Mouse (Mus musculus) midbrain, embryonic 16.5 days (tissue): ENCODE measurements around the gene Moxd1. TPM values are rescaled to one million over a fixed set of nuclear protein-coding genes. Genes with fewer than 3 reads are reported as not detected.

Source experiments
- ATAC-seq: fragments of 200-750 bp; cut with Nextera tagmentation; 2 replicates; pipeline ENCODE4 v1.8.0; 2017; ENCODE audit warnings: moderate TSS enrichment
- H3K27ac ChIP-seq: fragments of 300-500 bp; sonication (generic); 2 replicates; pipeline ENCODE4 v1.5.1; 2014; ENCODE audit warnings: mild to moderate bottlenecking, low read length, mixed read lengths
- H3K27me3 ChIP-seq: fragments of 300-500 bp; sonication (generic); 2 replicates; pipeline ENCODE4 v1.6.1; 2014; ENCODE audit warnings: low read depth, low read length, mixed read lengths; ENCODE audit not compliant: control insufficient read depth, insufficient read depth
- H3K36me3 ChIP-seq: fragments of 300-500 bp; sonication (generic); 2 replicates; pipeline ENCODE4 v1.6.1; 2014; ENCODE audit warnings: mild to moderate bottlenecking, low read length, moderate library complexity, mixed read lengths; ENCODE audit not compliant: control insufficient read depth, insufficient read depth
- H3K4me1 ChIP-seq: fragments of 300-500 bp; sonication (generic); 2 replicates; pipeline ENCODE4 v1.6.1; 2014; ENCODE audit warnings: mild to moderate bottlenecking, low read length, mixed read lengths; ENCODE audit not compliant: control insufficient read depth, insufficient read depth
- H3K4me2 ChIP-seq: fragments of 300-500 bp; sonication (generic); 2 replicates; pipeline ENCODE4 v1.6.1; 2014; ENCODE audit warnings: mild to moderate bottlenecking, low read length, mixed read lengths
- H3K4me3 ChIP-seq: fragments of 300-500 bp; sonication (generic); 2 replicates; pipeline ENCODE4 v1.5.1; 2014; ENCODE audit warnings: low read depth, mild to moderate bottlenecking, low read length, moderate library complexity, mixed read lengths
- H3K9ac ChIP-seq: fragments of 300-500 bp; sonication (generic); 2 replicates; pipeline ENCODE4 v1.6.1; 2014; ENCODE audit warnings: low read depth, low read length, mixed read lengths
- H3K9me3 ChIP-seq: fragments of 300-500 bp; sonication (generic); replicated peaks from 2 replicates; pipeline ENCODE4 v1.6.1; 2014; ENCODE audit warnings: mild to moderate bottlenecking, low read length, mixed read lengths; ENCODE audit not compliant: control insufficient read depth, poor library complexity, severe bottlenecking
- WGBS: fragments of 180-500 bp; shearing (Covaris S2); extraction: QIAGEN DNeasy Blood & Tissue Kit; methylation state at CpG from one replicate; pipeline ENCODE4 v1.1.7; 2014; 5-methylcytosine and 5-hydroxymethylcytosine counted together
- polyA plus RNA-seq: library from polyadenylated mRNA; unstranded; fragments of >200 nt; fragmentation: Nextera tagmentation; extraction: Ambion mirVana; gene quantifications from 2 replicates; pipeline ENCODE4 v1.2.1, GENCODE M21; 2015

Moxd1 gene
- 2.7 and 2.8 TPM in 2 replicates for polyA plus RNA-seq

DNA sequence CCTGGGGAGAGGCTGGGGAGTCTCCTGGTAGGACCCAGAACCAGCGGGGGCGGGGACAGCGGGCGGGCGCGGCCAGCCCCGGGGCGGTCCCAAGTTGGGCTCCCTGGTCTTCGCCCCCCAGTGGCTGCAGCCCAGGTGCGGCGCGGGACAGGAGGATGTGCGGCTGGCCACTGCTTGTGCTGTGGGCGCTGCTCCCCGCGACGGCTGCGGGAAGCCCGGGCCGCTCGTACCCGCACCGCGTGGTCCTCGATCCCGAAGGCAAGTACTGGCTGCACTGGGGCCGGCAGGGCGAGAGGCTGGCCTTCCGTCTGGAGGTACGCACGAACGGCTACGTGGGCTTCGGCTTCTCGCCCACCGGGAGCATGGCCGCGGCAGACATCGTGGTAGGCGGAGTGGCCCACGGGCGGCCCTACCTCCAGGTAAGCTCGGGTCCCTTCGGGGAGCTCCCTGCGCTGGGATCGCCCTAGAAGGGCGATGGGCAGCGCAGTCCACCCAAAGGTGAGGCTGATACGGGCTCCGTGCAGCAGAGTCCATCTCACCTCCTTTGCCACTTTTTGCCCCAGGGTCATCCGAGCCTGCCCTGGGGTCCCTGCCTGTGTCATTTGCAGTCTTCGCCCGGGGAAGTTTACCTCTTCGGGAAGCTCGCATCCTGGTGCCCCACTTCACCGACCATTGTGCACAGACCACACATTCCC, at the start of gene Moxd1:
Gene Moxd1 (plus strand): TSS at position 69 of the 695 bp plus-strand sequence.
- Histone ChIP-seq H3K4me3 (peak within 1 kb of the TSS; percentile 50), H3K36me3 (no peaks in the 10 kb centered on the region), H3K27ac (no peak within 1 kb of the TSS), H3K9me3 (no peaks in the 10 kb centered on the region), H3K4me2 (peak within 1 kb of the TSS; percentile 96), H3K27me3 (peaks cover 17% of the 10 kb centered on the region), H3K4me1 (peaks cover 10% of the 10 kb centered on the region), H3K9ac (peak within 1 kb of the TSS; percentile 66)
- WGBS = under 1% methylated on average over 49 of the region's 56 CpGs
- ATAC-seq = peak; percentile 81

DNA sequence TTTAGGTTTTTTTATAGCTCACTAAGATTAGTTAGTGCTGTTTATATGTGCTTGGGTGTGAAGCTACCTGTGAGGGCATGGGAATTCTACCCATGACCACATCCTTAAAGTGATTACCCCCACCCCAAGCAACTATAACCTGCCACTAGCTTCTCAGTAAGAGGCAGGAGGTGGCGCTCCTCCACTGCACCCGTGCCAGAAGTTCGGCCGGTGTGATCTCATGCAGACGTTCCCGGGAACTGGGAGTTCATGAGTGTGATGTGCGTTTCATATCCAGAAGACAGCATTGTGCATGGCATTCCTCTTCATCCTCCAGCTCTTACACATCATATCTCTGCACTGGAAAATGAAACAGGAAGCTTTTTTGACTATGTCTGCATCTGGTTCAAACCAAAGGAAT, 32.9 kb upstream of the Moxd1 start:
- peak; percentile 61; the same call in 1 of the 2 replicates for ATAC-seq
- Histone ChIP-seq H3K9me3 (no peaks in the 10 kb centered on the region), H3K9ac (no peak overlapping the region), H3K4me3 (no peak overlapping the region), H3K27me3 (no peaks in the 10 kb centered on the region), H3K27ac (no peak overlapping the region), H3K4me1 (no peaks in the 10 kb centered on the region), H3K36me3 (peaks cover 8% of the 10 kb centered on the region; the same call in 1 of the 2 replicates), H3K4me2 (no peak overlapping the region)
- 65% methylated on average over 7 of the region's 7 CpGs for WGBS

DNA sequence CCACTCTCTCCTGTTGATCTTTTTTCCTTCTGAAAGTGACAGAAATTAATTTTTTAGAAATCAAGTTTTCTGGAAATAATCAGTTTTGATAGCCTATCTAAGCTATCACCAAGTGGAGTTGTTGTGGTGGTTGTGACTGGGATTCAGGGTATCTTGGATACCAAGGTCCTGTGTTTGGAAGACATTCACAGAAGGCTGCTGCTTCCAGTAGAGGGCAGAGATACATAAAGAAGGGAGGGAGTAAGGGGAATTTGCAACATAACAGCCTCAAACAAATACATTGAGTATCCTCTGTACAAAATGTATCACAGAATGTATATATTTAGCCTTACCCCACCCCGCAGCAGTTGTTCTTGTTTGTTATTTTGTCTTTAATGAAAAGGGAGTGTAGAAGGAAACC, 31.3 kb upstream of the Moxd1 start:
- H3K4me1 ChIP-seq = no peaks in the 10 kb centered on the region
- ATAC-seq = peak; percentile 76
- no peaks in the 10 kb centered on the region for H3K9me3 ChIP-seq
- no peak overlapping the region for H3K4me3 ChIP-seq
- no peak overlapping the region for H3K27ac ChIP-seq
- no peaks in the 10 kb centered on the region for H3K27me3 ChIP-seq
- H3K36me3 ChIP-seq = no peaks in the 10 kb centered on the region
- no peak overlapping the region for H3K9ac ChIP-seq
- no peak overlapping the region for H3K4me2 ChIP-seq
- WGBS = 56% methylated on average over 1 of the region's 1 CpGs

DNA sequence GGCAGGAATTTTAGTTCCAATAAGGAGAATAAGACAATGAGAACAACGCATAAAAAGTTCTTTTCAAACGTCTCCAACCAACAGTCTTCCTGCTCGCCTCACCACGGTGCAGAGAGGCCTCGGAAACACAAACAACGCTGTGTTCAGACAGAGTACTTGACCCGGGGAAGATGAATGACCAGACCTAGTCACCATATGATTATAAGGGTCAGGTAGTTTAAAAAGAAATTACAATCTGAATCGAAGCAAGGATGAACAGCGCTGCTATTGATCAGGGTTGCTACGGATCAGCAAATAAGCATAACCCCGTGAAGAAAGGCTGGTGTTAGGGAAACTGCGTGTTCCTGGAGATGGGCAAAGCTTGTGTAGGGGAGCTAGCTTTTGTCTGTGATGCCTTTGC, 24.0 kb upstream of the Moxd1 start:
- no peak for ATAC-seq
- Histone ChIP-seq H3K36me3 (no peaks in the 10 kb centered on the region), H3K4me2 (no peak overlapping the region), H3K9me3 (no peaks in the 10 kb centered on the region), H3K4me1 (no peaks in the 10 kb centered on the region), H3K9ac (no peak overlapping the region), H3K27ac (no peak overlapping the region), H3K27me3 (no peaks in the 10 kb centered on the region), H3K4me3 (no peak overlapping the region)
- WGBS = 35% methylated on average over 12 of the region's 12 CpGs

DNA sequence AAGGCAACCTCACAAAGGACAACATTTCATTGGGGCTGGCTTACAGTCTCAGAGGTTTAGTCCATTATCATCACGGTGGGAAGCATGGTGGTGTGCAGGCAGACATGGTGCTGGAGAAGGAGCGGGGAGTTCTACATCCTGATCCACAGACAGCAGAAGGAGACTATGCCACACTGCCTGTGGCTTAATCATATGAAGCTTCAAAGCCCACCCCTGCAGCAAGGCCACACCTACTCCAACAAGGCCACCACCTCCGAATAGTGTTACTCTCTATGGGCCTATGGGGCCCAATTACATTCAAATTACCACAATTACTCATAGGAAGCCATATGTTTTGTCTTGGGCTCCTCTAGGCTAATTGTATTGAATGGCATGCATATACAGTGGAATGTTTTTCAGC, 23.2 kb upstream of the Moxd1 start:
- no peak for ATAC-seq
- Histone ChIP-seq H3K9me3 (no peaks in the 10 kb centered on the region), H3K36me3 (no peaks in the 10 kb centered on the region), H3K27me3 (no peaks in the 10 kb centered on the region), H3K4me3 (no peak overlapping the region), H3K4me2 (no peak overlapping the region), H3K9ac (no peak overlapping the region), H3K4me1 (no peaks in the 10 kb centered on the region), H3K27ac (no peak overlapping the region)
- 68% methylated on average over 3 of the region's 3 CpGs for WGBS

DNA sequence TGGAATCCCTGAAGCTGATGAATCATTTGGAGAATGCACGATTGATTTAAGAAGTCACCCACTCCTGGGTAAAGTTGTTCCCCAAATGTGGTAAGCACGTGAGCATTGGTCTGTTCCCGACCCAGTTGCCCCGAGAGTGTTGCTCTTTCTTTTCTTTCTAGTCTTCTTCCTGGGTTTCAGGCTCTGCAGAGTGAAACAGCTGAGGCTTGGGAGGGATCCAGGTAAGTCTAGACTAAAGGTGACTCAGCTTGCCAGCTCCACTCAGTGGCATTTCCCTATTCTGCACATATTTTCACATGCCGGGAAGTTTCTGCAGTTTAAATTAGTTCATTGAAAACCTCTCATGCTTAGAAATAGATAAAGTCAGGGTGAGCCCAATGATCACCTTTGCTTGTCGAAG, 13.2 kb upstream of the Moxd1 start:
- Histone ChIP-seq H3K27ac (no peak overlapping the region), H3K36me3 (no peaks in the 10 kb centered on the region), H3K4me3 (no peak overlapping the region), H3K9ac (no peak overlapping the region), H3K4me1 (no peaks in the 10 kb centered on the region), H3K4me2 (no peak overlapping the region), H3K27me3 (no peaks in the 10 kb centered on the region), H3K9me3 (no peaks in the 10 kb centered on the region)
- ATAC-seq = no peak
- WGBS = 91% methylated on average over 6 of the region's 6 CpGs

DNA sequence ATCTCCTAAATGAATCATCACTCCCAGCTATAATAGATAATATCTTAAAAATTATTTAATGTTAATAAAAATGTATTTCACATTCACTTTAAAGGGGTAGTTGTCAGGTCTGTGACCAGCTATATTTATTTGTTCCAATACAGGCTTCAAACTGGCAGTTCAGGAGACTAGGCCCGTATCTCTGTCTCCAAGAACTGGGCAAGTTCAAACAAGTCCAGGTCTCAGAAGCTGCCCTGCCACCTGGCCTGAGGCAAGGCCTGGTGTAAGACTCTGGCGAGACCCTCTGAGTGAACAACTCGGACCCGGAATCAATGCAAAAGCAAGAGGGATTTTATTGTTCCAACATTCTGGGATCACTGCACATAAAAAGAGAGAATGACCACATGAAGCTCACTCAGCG, 10.0 kb upstream of the Moxd1 start:
- no peaks in the 10 kb centered on the region for H3K4me1 ChIP-seq
- no peak overlapping the region for H3K27ac ChIP-seq
- 63% methylated on average over 5 of the region's 5 CpGs for WGBS
- no peak overlapping the region for H3K4me3 ChIP-seq
- ATAC-seq = no peak
- H3K27me3 ChIP-seq = no peaks in the 10 kb centered on the region
- no peaks in the 10 kb centered on the region for H3K9me3 ChIP-seq
- no peaks in the 10 kb centered on the region for H3K36me3 ChIP-seq
- H3K4me2 ChIP-seq = no peak overlapping the region
- H3K9ac ChIP-seq = no peak overlapping the region

DNA sequence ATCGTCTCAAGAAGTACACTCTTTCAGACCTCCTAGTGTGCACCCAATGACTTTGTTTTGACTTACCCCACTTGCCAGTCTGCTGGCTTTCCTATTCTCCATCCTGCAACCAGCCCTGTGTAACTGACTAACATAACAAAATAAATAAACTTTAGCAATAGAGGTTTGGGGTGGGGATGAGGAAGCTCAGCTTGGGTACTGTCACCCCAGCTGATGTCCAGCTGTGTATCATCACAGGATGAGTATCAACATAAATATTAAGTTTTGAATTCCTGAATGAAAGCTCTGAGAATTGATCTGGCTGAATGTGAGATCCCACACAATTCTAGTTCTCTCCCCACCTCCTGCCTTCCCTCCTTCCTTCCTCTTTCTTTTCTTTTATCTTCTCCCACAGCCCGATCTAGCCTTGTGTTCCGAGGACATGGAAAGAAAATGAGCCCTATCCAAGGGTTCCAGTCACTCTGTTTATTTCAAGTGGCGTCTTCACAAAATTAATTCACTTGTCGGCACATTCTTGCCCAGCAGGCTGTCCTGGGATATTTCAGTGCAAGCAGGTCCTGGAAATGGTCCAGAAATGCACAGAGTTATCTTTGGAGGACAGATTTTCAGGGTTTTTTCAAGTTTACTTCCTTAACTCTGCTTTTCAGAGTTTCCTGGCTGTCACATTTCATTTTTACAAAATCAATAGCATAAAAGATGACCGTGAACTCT, 5.6 kb upstream of the Moxd1 start:
- no peak overlapping the region for H3K9ac ChIP-seq

DNA sequence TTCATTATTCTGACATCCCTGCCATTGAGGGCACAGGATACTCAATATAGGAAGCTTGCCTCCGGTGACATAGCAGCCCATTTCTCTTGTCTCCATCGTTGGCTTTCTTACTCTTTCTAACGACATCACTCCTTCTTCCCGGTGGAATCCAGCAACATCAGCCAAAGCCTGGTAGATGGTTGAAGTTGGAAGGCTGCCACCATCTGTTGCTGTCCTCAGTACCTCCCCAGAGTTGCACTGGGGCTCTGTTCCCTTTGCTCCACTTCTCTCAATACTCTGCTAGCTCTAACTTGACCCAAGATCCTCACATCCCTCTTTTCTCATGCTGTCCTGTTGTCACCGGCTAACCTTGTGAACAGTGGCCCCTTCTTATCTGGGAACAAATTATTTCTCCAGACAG, 2.4 kb upstream of the Moxd1 start:
- Histone ChIP-seq H3K4me3 (no peak overlapping the region), H3K27me3 (peaks cover 17% of the 10 kb centered on the region), H3K27ac (no peak overlapping the region), H3K4me1 (peaks cover 10% of the 10 kb centered on the region), H3K9me3 (no peaks in the 10 kb centered on the region), H3K4me2 (no peak overlapping the region), H3K36me3 (no peaks in the 10 kb centered on the region), H3K9ac (no peak overlapping the region)
- no peak for ATAC-seq
- WGBS = 94% methylated on average over 5 of the region's 5 CpGs

More for the DNA sequence above, 5.6 kb upstream of the Moxd1 start:
- H3K4me1 ChIP-seq = no peaks in the 10 kb centered on the region
- no peak overlapping the region for H3K4me2 ChIP-seq
- H3K9me3 ChIP-seq = no peaks in the 10 kb centered on the region
- H3K4me3 ChIP-seq = no peak overlapping the region
- peaks cover 1% of the 10 kb centered on the region; the same call in 1 of the 2 replicates for H3K27me3 ChIP-seq
- no peaks in the 10 kb centered on the region for H3K36me3 ChIP-seq
- 53% methylated on average over 6 of the region's 6 CpGs for WGBS
- ATAC-seq = no peak
- no peak overlapping the region for H3K27ac ChIP-seq
